Mouse (Mus musculus): Measurements from ENCODE around the gene Zfp953. TPM values are rescaled to one million over a fixed set of nuclear protein-coding genes. Genes with fewer than 3 reads are reported as not detected.
"Not testable (repeated sequence)": the region's sequence is repeated elsewhere in the genome, so short reads cannot be mapped to it uniquely, and the experiment has no call there.

The Zfp953 gene
- total RNA-seq (2021) = 1 to 10 TPM in 1 of 2 experiments, under 1 TPM in 1; 0.72 to 1.1 TPM
- long read RNA-seq, experiment 1 = 0 reads
- long read RNA-seq, experiment 2 = 0 reads

- peak; percentile 94 to 98 for DNase-seq
Measured at GRCm38 (mm10) chr13:67360131-67360744, at the start of gene Zfp953, which contains the start of gene Gm28044. Zfp953 (minus strand) TSS chr13:67360605. Gm28044 (minus strand) TSS chr13:67360536.

DNA sequence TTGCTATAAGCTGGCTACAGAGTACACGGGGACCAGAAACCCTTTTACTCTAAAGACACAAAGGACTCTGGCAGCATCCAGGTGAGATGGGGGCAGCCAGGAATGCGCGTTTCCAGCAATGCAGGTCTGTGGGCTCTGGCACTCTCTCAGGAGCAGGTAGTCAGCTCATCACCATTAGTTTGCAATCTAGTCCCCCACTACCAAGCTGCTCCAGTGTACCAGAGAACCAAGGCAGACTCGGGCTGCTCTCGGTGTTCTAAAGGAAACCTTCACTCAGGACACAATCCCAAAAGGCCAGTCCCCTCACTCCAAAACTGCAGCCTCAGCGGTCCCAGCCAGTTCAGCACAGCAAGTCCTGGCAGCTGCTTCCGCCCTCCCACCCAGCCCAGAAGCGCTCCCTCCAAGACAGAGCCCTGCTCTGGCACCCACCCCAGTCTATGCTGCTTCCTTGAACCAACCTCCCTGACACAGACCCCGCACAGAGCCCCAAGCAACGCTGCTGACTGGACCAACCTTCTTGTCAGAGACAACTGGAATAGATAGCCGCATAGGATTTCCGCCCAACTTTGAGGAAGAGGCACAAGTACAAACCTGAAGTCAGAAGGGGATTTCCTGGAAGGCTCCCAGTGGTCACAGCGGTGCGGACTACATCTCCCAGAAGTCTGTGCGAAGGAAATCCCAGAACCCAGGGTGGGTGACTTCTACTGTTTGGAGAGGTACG, 38.9 kb upstream of the Zfp953 start, which contains the start of gene Zfp429:
Gene Zfp429, minus strand, starts transcription at position 637 of the 721 bp plus-strand sequence.
- peak; percentile 88 for DNase-seq

DNA sequence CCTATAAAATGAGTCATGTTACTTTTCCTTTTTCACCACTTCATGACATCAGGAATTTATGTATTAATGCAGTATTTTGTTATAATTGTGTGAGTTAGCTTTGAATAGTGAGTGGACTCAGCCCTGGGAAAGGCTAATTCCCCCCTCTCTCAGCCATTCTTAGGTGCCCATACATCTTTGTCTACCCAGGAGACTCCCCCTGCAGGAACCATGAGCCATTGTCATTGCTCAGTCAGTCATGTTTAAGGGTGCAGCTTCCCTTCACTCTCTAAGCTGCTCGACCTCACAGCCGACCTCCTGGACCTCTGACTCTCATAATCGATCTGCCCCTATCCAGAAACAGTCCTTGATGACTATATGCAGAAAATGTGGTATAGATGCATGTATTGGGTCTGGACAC, 15.8 kb upstream of the Zfp953 start:
- DNase-seq = not testable (repeated sequence)

DNA sequence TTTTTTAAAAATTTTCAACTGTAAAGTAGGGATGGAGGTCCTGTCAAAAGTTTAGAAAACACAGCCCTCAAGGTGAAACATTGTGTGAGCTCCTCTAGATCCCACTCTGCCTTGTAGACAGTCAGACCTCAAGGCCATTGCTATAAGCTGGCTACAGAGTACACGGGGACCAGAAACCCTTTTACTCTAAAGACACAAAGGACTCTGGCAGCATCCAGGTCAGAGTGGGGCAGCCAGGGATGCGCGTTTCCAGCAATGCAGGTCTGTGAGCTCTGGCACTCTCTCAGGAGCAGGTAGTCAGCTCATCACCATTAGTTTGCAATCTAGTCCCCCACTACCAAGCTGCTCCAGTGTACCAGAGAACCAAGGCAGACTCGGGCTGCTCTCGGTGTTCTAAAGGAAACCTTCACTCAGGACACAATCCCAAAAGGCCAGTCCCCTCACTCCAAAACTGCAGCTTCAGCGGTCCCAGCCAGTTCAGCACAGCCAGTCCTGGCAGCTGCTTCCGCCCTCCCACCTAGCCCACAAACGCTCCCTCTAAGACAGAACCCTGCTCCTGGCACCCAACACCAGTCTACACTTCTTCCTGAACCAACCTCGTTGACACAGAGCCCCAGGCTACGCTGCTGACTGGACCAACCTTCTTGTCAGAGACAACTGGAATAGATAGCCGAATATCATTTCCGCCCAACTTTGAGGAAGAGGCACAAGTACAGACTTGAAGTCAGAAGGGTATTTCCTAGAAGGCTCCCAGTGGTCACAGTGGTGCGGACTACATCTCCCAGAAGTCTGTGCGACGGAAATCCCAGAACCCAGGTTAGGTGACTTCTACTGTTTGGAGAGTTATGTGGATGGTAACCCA, 14.9 kb upstream of the Zfp953 start, which contains the start of the genes Gm28041 and Zfp456:
Gene Gm28041, minus strand, starts transcription at position 684 of the 862 bp plus-strand sequence.
Gene Zfp456, minus strand, starts transcription at position 761 of the 862 bp plus-strand sequence.
- DNase-seq = peak; percentile 87 to 88

- DNase-seq = no peak
Measured at GRCm38 (mm10) chr13:67351854-67352253, 8.6 kb downstream of the Zfp953 start.

DNA sequence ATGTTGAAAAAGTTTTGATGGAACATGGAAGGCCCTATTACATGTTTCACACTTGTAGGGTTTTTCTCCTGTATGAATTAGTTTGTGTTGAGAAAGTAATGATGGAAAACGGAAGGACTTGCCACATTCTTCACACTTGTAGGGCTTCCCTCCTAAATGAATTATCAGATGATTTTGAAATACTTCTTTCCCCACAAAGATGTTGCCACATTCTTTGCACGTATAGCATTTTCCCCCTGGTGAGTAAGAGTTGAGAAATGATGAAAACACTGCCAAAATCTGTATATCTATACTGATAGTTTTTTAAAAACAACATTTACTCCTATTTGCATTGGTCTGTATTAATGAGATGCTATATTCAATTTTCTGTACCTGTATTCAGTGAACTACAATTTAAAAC, 17.0 kb downstream of the Zfp953 start:
- no peak for DNase-seq

DNA sequence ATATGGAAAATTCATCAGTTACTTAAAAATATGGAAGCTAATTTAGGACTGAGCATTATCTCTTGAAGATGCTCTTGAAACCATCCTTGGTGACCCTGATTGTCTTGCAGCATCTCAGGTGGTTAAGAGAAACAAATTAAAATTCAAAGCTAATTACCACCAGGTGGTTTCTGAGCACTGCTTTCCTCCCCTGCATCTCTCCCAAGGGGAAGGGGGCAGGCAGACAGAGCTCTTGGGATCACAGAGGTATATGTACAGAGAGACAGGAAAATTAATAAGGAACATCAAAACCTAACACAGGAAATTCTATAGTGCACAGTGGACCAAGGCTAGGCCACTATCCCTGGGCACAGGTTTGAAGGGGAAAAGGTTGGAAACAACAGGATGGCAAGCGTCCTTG, 27.5 kb downstream of the Zfp953 start:
- DNase-seq = no peak

GRCm38 (mm10) chr13:67332019-67332724, 28.2 kb downstream of the Zfp953 start, which contains the start of gene Zfp595:
Zfp595 (minus strand) TSS chr13:67332570.
- DNase-seq = peak; percentile 93 to 95

DNA sequence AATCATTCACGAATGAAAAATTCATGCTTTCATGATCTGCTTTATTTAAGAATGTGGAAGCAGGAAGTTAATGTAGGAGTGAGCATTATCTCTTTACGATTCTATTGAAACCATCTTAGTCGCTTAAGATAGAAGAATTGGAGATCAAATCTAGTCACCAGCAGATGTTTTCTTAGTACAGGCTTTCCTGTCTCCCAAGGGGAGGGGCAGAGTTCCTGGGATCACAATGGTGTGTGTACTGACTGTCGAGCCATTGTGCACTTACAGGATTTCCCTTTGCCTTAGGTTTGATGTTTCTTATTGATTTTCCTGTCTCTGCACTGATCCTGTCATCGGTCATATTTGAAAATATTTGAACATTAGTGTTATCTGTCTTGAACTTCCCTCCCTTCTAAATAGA, 53.7 kb downstream of the Zfp953 start:
- peak; percentile 8 to 12 for DNase-seq

- peak; percentile 93 to 97 for DNase-seq
Measured at GRCm38 (mm10) chr13:67305822-67306672, 54.4 kb downstream of the Zfp953 start, which contains the start of gene Zfp457. Zfp457 (minus strand) TSS chr13:67306485.

Other genes starting within 250 kb of the Zfp953 start
- gene Rslcan18, start 244.3 kb downstream of the Zfp953 start, total RNA-seq (2021) = 1 to 10 TPM; 1.0 to 1.3 TPM
- gene Zfp759, start 238.9 kb downstream of the Zfp953 start, total RNA-seq (2021) = 1 to 10 TPM; 4.5 to 4.8 TPM
- gene Rsl1, start 187.4 kb downstream of the Zfp953 start, total RNA-seq (2021) = 1 to 10 TPM; 2.1 to 3.0 TPM
- under 1 TPM; 0.85 to 0.92 TPM for gene Zfp455, start 166.1 kb downstream of the Zfp953 start, total RNA-seq (2021)
- 1 to 10 TPM; 1.0 to 1.3 TPM for gene Zfp458, start 82.1 kb downstream of the Zfp953 start, total RNA-seq (2021)
- 1 to 10 TPM; 3.2 to 4.2 TPM for gene Zfp457, start 54.1 kb downstream of the Zfp953 start, total RNA-seq (2021)
- gene Zfp595, start 28.0 kb downstream of the Zfp953 start, total RNA-seq (2021) = 1 to 10 TPM; 1.4 to 2.7 TPM
- gene Gm28044, start 69 bp downstream of the Zfp953 start, total RNA-seq (2021) = 1 to 10 TPM in 1 of 2 experiments, not detected in 1; 1.8 TPM
- 1 to 10 TPM; 1.9 TPM for gene Gm28041, start 15.1 kb upstream of the Zfp953 start, total RNA-seq (2021)
- gene Zfp456, start 15.2 kb upstream of the Zfp953 start, total RNA-seq (2021) = under 1 TPM; 0.32 to 0.82 TPM
- 1 to 10 TPM; 1.2 to 1.6 TPM for gene Zfp429, start 39.2 kb upstream of the Zfp953 start, total RNA-seq (2021)
- gene Zfp459, start 60.8 kb upstream of the Zfp953 start, total RNA-seq (2021) = under 1 TPM; 0.42 to 0.57 TPM
- gene Zfp874a, start 91.0 kb upstream of the Zfp953 start, total RNA-seq (2021) = 1 to 10 TPM; 7.9 to 8.8 TPM
- 10 to 100 TPM; 14.9 to 17.5 TPM for gene Zfp874b, start 123.7 kb upstream of the Zfp953 start, total RNA-seq (2021)
- gene Zfp58, start 139.9 kb upstream of the Zfp953 start, total RNA-seq (2021) = 1 to 10 TPM; 3.6 to 3.7 TPM
- gene Gm26965, start 165.5 kb upstream of the Zfp953 start, total RNA-seq (2021) = not detected
- gene Zfp87, start 165.6 kb upstream of the Zfp953 start, total RNA-seq (2021) = 1 to 10 TPM; 8.8 TPM
- 1 to 10 TPM; 3.0 to 4.8 TPM for gene Zfp748, start 193.2 kb upstream of the Zfp953 start, total RNA-seq (2021)
- 1 to 10 TPM; 3.5 to 3.7 TPM for gene Zfp729b, start 249.1 kb upstream of the Zfp953 start, total RNA-seq (2021)